Mouse (Mus musculus) limb, embryonic 11.5 days (tissue): ENCODE results near the gene L1cam. TPM values are rescaled to one million over a fixed set of nuclear protein-coding genes. Genes with fewer than 3 reads are reported as not detected.
A peak's percentile ranks its signal among the peaks of the same experiment; 100 is the strongest.

Experiments used
- ATAC-seq: fragments of 200-750 bp; cut with Nextera tagmentation; 2 replicates; pipeline ENCODE4 v1.8.0; 2017; ENCODE audit warnings: low read depth; ENCODE audit not compliant: insufficient number of reproducible peaks, low FRiP score, low TSS enrichment
- DNase-seq: peaks from one replicate; pipeline ENCODE4 v3.0.0-alpha.2; 2015; ENCODE audit warnings: low spot score
- H3K27ac ChIP-seq: fragments of 300-500 bp; sonication (generic); replicated peaks from 2 replicates; pipeline ENCODE4 v1.5.1; 2014; ENCODE audit warnings: low read depth, mild to moderate bottlenecking, low read length
- H3K27me3 ChIP-seq: fragments of 300-500 bp; sonication (generic); 2 replicates; pipeline ENCODE4 v1.6.1; 2014; ENCODE audit warnings: mild to moderate bottlenecking, low read length, mixed read lengths; ENCODE audit not compliant: control insufficient read depth, insufficient read depth
- H3K36me3 ChIP-seq: fragments of 300-500 bp; sonication (generic); 2 replicates; pipeline ENCODE4 v1.6.1; 2014; ENCODE audit warnings: mild to moderate bottlenecking, low read length, moderate library complexity, mixed read lengths; ENCODE audit not compliant: control insufficient read depth, insufficient read depth
- H3K4me1 ChIP-seq: fragments of 300-500 bp; sonication (generic); 2 replicates; pipeline ENCODE4 v1.6.1; 2014; ENCODE audit warnings: low read length, mixed read lengths; ENCODE audit not compliant: control insufficient read depth, insufficient read depth
- H3K4me2 ChIP-seq: fragments of 300-500 bp; sonication (generic); 2 replicates; pipeline ENCODE4 v1.6.1; 2014; ENCODE audit warnings: low read depth, mild to moderate bottlenecking, moderate library complexity; ENCODE audit not compliant: severe bottlenecking
- H3K4me3 ChIP-seq: fragments of 300-500 bp; sonication (generic); 2 replicates; pipeline ENCODE4 v1.5.1; 2014; ENCODE audit warnings: low read depth, low read length
- H3K9ac ChIP-seq: fragments of 300-500 bp; sonication (generic); 2 replicates; pipeline ENCODE4 v1.6.1; 2014; ENCODE audit warnings: mild to moderate bottlenecking, low read length
- H3K9me3 ChIP-seq: fragments of 300-500 bp; sonication (generic); 2 replicates; pipeline ENCODE4 v1.6.1; 2016; ENCODE audit warnings: low read length; ENCODE audit not compliant: control insufficient read depth
- WGBS: fragments of 180-500 bp; shearing (Covaris S2); extraction: QIAGEN DNeasy Blood & Tissue Kit; methylation state at CpG from one replicate; pipeline ENCODE4 v1.1.7; 2014; 5-methylcytosine and 5-hydroxymethylcytosine counted together
- polyA plus RNA-seq: library from polyadenylated mRNA; unstranded; fragments of >200 nt; fragmentation: Nextera tagmentation; extraction: Ambion mirVana; gene quantifications from 2 replicates; pipeline ENCODE4 v1.2.1, GENCODE M21; 2014

Gene L1cam
- polyA plus RNA-seq, 1 experiment from 2014 or later = 1.2 TPM

DNA sequence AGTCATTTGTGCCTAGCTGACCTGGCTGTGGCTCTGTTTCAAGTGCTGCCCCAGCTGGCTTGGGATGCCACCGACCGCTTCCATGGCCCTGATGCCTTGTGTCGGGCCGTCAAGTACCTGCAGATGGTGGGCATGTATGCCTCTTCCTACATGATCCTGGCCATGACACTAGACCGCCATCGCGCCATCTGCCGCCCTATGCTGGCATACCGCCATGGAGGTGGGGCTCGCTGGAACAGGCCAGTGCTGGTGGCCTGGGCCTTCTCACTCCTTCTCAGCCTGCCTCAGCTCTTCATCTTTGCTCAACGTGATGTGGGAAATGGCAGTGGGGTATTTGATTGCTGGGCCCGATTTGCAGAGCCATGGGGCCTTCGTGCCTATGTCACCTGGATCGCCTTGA lies 3.1 kb downstream of the L1cam start:
- 91% methylated on average over 14 of the region's 14 CpGs for WGBS

GRCm38 (mm10) chrX:73891551-73892152 lies 4.3 kb downstream of the L1cam start, which contains the start of gene Avpr2:
Gene Avpr2 (plus strand): TSS chrX:73892102.
- DNase-seq (no peak), ATAC-seq (no peak)
- Histone ChIP-seq H3K4me1 (no peaks in the 10 kb centered on the region), H3K4me3 (no peak within 1 kb of the TSS), H3K9ac (no peak within 1 kb of the TSS), H3K4me2 (no peak within 1 kb of the TSS), H3K36me3 (no peaks in the 10 kb centered on the region), H3K27ac (no peak within 1 kb of the TSS), H3K27me3 (no peaks in the 10 kb centered on the region), H3K9me3 (no peaks in the 10 kb centered on the region)
- WGBS = 68% methylated on average over 6 of the region's 6 CpGs

More for the DNA sequence above, 3.1 kb downstream of the L1cam start:
- no peak for ATAC-seq
- no peak overlapping the region for H3K4me2 ChIP-seq
- no peak overlapping the region for H3K9ac ChIP-seq
- H3K36me3 ChIP-seq = no peaks in the 10 kb centered on the region
- H3K27me3 ChIP-seq = no peaks in the 10 kb centered on the region
- H3K4me1 ChIP-seq = no peaks in the 10 kb centered on the region
- no peak for DNase-seq
- no peak overlapping the region for H3K4me3 ChIP-seq
- H3K9me3 ChIP-seq = no peaks in the 10 kb centered on the region
- H3K27ac ChIP-seq = no peak overlapping the region

DNA sequence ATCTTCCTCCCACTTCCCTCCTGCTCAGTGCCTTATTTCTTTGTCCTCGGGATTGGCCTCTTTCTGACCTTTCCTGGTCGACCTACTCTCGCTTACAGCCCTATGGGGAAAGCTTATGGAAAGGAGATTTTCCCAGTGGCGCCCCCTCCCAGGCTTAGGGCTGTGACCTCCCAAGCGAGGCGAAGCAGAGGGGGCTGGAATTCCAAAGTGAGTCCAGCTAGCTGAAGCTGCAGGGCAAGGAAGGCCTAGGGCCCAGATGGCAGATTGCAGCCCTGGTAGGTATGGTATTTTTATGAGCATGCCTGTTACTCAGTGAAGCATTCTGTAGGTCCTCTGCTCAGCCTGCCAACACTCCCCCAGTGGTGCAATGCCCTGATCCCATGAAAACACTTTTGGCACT lies 14.4 kb downstream of the L1cam start:
- ATAC-seq = no peak
- no peaks in the 10 kb centered on the region for H3K4me1 ChIP-seq
- no peaks in the 10 kb centered on the region for H3K36me3 ChIP-seq
- DNase-seq = peak; percentile 23
- peaks cover 17% of the 10 kb centered on the region for H3K27me3 ChIP-seq
- H3K27ac ChIP-seq = no peak overlapping the region
- no peak overlapping the region for H3K4me3 ChIP-seq
- H3K4me2 ChIP-seq = no peak overlapping the region
- 10% methylated on average over 6 of the region's 6 CpGs for WGBS
- H3K9ac ChIP-seq = no peak overlapping the region
- no peaks in the 10 kb centered on the region for H3K9me3 ChIP-seq

GRCm38 (mm10) chrX:73881036-73881427 lies 14.9 kb downstream of the L1cam start:
- Histone ChIP-seq H3K4me3 (peak overlapping the region; percentile 30), H3K27ac (no peak overlapping the region), H3K27me3 (peaks cover 17% of the 10 kb centered on the region), H3K4me1 (no peaks in the 10 kb centered on the region), H3K9ac (no peak overlapping the region), H3K4me2 (peak overlapping the region; percentile 64), H3K36me3 (no peaks in the 10 kb centered on the region), H3K9me3 (no peaks in the 10 kb centered on the region)
- 21% methylated on average over 15 of the region's 16 CpGs for WGBS
- ATAC-seq = no peak
- DNase-seq = no peak

DNA sequence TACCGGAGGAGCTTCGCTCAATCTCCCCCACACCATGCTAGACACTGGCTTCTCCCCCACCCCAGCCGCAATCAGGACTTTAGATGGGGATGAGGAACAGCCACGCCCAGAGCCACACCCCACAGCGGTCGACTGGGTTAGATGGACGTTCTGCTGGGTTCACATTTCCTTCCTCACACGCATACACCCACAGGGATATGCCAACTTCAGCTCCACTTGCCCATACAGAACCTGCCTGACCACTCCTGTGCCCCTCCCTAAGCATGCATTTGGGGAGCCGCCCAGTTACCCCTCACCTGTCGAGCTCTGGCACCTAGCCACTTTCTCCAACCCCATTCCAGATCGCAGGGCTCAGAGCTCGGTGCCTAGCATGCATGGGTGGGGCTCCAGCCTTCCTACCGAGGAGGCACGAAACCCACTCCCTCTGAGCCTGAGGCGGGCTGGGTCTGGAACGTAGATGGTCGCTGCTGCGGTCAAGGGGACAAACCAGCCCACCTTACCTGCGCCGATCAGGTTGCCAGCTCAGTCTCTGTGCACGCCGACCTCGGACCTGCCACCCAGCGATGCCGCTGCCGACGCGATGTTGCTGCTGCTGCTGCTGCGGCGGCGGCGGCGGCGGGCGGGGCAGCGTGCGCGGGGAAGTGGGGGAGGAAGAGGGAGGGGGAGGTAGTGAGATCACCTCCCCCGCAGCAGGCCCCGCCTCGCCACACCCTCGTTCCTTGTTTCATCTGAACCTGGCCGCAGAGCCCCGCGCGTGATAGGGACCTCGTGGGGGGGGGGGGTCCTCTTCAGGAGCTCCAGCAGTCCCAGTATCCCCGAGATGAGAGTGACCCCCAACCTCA lies 15.5 kb downstream of the L1cam start:
- no peaks in the 10 kb centered on the region for H3K36me3 ChIP-seq
- H3K4me3 ChIP-seq = peak overlapping the region; percentile 30
- DNase-seq (peak; percentile 38), ATAC-seq (no peak)
- no peak overlapping the region for H3K27ac ChIP-seq
- no peaks in the 10 kb centered on the region for H3K9me3 ChIP-seq
- peaks cover 17% of the 10 kb centered on the region for H3K27me3 ChIP-seq
- 26% methylated on average over 33 of the region's 48 CpGs for WGBS
- peak overlapping the region; percentile 64 for H3K4me2 ChIP-seq
- no peak overlapping the region for H3K9ac ChIP-seq
- H3K4me1 ChIP-seq = no peaks in the 10 kb centered on the region

DNA sequence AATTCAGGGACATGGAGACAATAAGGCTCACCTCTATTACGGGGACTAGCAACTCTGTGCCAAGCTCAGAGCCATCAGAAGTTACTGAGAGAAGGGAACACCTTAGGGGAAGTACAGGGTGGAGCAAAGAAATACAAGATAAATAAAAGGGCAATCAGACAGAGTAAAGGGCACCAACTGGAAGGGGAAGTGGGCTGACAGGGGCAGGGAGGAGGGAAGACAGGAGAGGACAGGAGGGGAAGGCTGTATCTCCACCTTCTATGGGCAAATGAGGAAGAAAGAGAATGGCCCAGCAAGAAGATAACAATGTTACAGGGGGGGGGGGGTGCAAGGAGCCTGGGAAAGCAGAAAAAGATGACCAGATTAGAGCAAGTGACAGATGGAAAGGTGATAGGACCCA lies 18.9 kb downstream of the L1cam start:
- Histone ChIP-seq H3K4me1 (no peaks in the 10 kb centered on the region), H3K4me2 (no peak overlapping the region), H3K9ac (no peak overlapping the region), H3K27ac (no peak overlapping the region), H3K9me3 (no peaks in the 10 kb centered on the region), H3K36me3 (no peaks in the 10 kb centered on the region), H3K27me3 (peaks cover 17% of the 10 kb centered on the region), H3K4me3 (no peak overlapping the region)
- WGBS = 77% methylated on average over 1 of the region's 1 CpGs
- no peak for ATAC-seq
- no peak for DNase-seq

DNA sequence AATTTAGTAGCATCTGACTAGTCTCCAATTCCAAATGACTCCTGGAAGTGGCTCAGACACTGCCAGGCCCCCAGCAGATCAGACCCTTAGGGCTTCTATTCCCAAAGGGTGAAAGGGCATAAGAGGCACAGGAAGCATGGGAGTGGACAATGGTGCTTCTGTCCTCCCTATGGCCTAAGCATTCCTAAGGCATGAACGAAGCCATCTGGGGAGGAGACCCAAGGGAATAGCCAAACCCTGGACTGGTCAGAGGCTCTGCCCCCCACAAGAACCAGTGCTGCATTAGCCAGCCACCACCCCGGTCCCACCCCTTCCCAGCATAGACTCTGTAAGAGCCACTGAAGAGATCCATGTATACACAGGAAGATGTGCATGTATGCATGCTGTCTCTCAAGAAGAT lies 20.0 kb downstream of the L1cam start:
- Histone ChIP-seq H3K27me3 (peaks cover 15% of the 10 kb centered on the region), H3K4me1 (no peaks in the 10 kb centered on the region), H3K4me3 (no peak overlapping the region), H3K36me3 (no peaks in the 10 kb centered on the region), H3K27ac (no peak overlapping the region), H3K4me2 (no peak overlapping the region), H3K9ac (no peak overlapping the region), H3K9me3 (no peaks in the 10 kb centered on the region)
- DNase-seq (no peak), ATAC-seq (no peak)
- WGBS = 82% methylated on average over 2 of the region's 2 CpGs

- ATAC-seq (no peak), DNase-seq (no peak)
- 52% methylated on average over 1 of the region's 1 CpGs for WGBS
- H3K27me3 ChIP-seq = no peaks in the 10 kb centered on the region
- no peaks in the 10 kb centered on the region for H3K4me1 ChIP-seq
- no peaks in the 10 kb centered on the region for H3K36me3 ChIP-seq
- H3K9ac ChIP-seq = no peak overlapping the region
- no peak overlapping the region for H3K4me2 ChIP-seq
- H3K9me3 ChIP-seq = no peaks in the 10 kb centered on the region
- H3K27ac ChIP-seq = no peak overlapping the region
- no peak overlapping the region for H3K4me3 ChIP-seq
These were observed 23.9 kb downstream of the L1cam start for GRCm38 (mm10) chrX:73871956-73872355.
